Mouse (Mus musculus) embryonic facial prominence, embryonic 14.5 days (tissue): ENCODE data around the gene Slc30a10. TPM values are rescaled to one million over a fixed set of nuclear protein-coding genes. Genes with fewer than 3 reads are reported as not detected.
A peak's percentile ranks its signal among the peaks of the same experiment; 100 is the strongest.

Experiments
- ATAC-seq: fragments of 200-750 bp; cut with Nextera tagmentation; 2 replicates; pipeline ENCODE4 v1.8.0; 2017; ENCODE audit warnings: low read depth, moderate number of reproducible peaks, moderate TSS enrichment
- DNase-seq: peaks from one replicate; pipeline ENCODE4 v3.0.0-alpha.2; 2015; ENCODE audit warnings: low spot score
- H3K27ac ChIP-seq: fragments of 300-500 bp; sonication (generic); replicated peaks from 2 replicates; pipeline ENCODE4 v1.5.1; 2014; ENCODE audit warnings: low read depth, mild to moderate bottlenecking, low read length, moderate library complexity
- H3K27me3 ChIP-seq: fragments of 300-500 bp; sonication (generic); replicated peaks from 2 replicates; pipeline ENCODE4 v1.6.1; 2014; ENCODE audit warnings: low read length; ENCODE audit not compliant: control insufficient read depth, insufficient read depth
- H3K36me3 ChIP-seq: fragments of 300-500 bp; sonication (generic); 2 replicates; pipeline ENCODE4 v1.6.1; 2014; ENCODE audit warnings: low read length, mixed read lengths; ENCODE audit not compliant: control insufficient read depth, insufficient read depth
- H3K4me1 ChIP-seq: fragments of 300-500 bp; sonication (generic); 2 replicates; pipeline ENCODE4 v1.6.1; 2014; ENCODE audit warnings: antibody characterized with exemption, low read length; ENCODE audit not compliant: control insufficient read depth, insufficient read depth
- H3K4me2 ChIP-seq: fragments of 300-500 bp; sonication (generic); 2 replicates; pipeline ENCODE4 v1.6.1; 2014; ENCODE audit warnings: low read depth, mild to moderate bottlenecking, low read length, moderate library complexity, mixed read lengths
- H3K4me3 ChIP-seq: fragments of 300-500 bp; sonication (generic); 2 replicates; pipeline ENCODE4 v1.5.1; 2014; ENCODE audit warnings: low read depth, mild to moderate bottlenecking, low read length
- H3K9ac ChIP-seq: fragments of 300-500 bp; sonication (generic); 2 replicates; pipeline ENCODE4 v1.6.1; 2014; ENCODE audit warnings: low read depth, mild to moderate bottlenecking, low read length, moderate library complexity, mixed read lengths
- H3K9me3 ChIP-seq: fragments of 300-500 bp; sonication (generic); 2 replicates; pipeline ENCODE4 v1.6.1; 2016; ENCODE audit warnings: low read length; ENCODE audit not compliant: control insufficient read depth
- WGBS: fragments of 180-500 bp; shearing (Covaris S2); extraction: QIAGEN DNeasy Blood & Tissue Kit; methylation state at CpG from one replicate; pipeline ENCODE4 v1.1.7; 2014; 5-methylcytosine and 5-hydroxymethylcytosine counted together
- polyA plus RNA-seq: library from polyadenylated mRNA; unstranded; fragments of >200 nt; fragmentation: Nextera tagmentation; extraction: Ambion mirVana; gene quantifications from 2 replicates; pipeline ENCODE4 v1.2.1, GENCODE M21; 2014

Gene Slc30a10
- polyA plus RNA-seq, 1 experiment from 2014 or later: 0.40 TPM

DNA sequence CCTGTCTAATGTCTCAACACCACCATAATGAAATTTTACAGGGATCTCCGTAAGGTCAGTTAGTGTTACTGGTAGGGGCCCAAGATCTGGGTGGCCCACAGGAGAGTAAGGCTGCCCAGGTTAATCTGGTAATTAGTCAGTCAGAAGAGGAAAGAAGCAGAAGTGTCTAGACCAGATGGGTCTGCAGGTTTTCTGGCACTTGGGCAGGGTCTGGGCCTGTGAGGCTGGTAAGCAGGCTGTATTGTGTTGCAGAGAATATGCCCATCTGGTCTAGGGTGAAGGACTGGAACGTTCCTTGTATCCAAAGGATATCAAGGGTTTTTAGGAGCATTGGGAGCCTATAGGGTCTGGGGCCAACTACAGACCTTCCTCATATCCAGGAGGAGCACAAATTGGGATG, 36.0 kb downstream of the Slc30a10 start:
- ATAC-seq (no peak), DNase-seq (no peak)
- H3K4me2 ChIP-seq: no peak overlapping the region
- no peak overlapping the region for H3K4me3 ChIP-seq
- H3K36me3 ChIP-seq: no peaks in the 10 kb centered on the region
- 79% methylated on average over 2 of the region's 2 CpGs for WGBS
- no peak overlapping the region for H3K27ac ChIP-seq
- 0 out of 2 replicates have a peak, but pooled peaks cover 4% of the 10 kb centered on the region for H3K4me1 ChIP-seq
- no peak overlapping the region for H3K9ac ChIP-seq
- H3K9me3 ChIP-seq: no peaks in the 10 kb centered on the region
- no peaks in the 10 kb centered on the region for H3K27me3 ChIP-seq

DNA sequence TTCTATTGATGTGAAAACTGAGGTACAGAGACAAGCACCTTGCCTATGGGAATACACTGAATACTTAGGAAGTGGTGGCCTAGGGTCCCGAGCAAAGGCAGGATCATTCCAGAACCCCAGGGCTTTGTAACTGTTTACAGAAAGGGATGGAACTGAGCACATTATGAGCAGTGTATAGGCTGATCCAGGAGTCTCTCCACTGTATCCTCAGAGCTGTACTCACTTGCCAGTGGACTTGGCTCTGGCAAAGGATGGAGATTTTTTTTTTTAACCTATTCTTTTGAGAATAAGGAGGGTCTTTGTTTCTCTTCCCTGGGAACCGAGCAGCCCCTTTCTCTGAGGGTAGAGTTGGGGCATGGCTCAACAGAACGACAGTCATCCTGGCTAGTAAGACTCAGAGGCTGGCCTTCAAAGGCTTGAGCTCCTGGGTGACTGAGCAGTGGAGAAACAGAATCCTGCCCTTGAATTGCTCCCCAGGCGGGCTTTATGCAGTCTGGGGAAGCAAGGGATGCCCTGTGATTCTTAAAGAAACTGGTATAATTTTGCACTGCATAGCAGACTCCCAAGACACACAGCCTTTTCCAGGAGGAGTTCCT, 38.9 kb downstream of the Slc30a10 start:
- Histone ChIP-seq H3K27me3 (no peaks in the 10 kb centered on the region), H3K4me1 (0 out of 2 replicates have a peak, but pooled peaks cover 4% of the 10 kb centered on the region), H3K27ac (no peak overlapping the region), H3K36me3 (no peaks in the 10 kb centered on the region), H3K9ac (no peak overlapping the region), H3K9me3 (no peaks in the 10 kb centered on the region), H3K4me3 (no peak overlapping the region), H3K4me2 (no peak overlapping the region)
- 32% methylated on average over 4 of the region's 4 CpGs for WGBS
- ATAC-seq (no peak), DNase-seq (no peak)

DNA sequence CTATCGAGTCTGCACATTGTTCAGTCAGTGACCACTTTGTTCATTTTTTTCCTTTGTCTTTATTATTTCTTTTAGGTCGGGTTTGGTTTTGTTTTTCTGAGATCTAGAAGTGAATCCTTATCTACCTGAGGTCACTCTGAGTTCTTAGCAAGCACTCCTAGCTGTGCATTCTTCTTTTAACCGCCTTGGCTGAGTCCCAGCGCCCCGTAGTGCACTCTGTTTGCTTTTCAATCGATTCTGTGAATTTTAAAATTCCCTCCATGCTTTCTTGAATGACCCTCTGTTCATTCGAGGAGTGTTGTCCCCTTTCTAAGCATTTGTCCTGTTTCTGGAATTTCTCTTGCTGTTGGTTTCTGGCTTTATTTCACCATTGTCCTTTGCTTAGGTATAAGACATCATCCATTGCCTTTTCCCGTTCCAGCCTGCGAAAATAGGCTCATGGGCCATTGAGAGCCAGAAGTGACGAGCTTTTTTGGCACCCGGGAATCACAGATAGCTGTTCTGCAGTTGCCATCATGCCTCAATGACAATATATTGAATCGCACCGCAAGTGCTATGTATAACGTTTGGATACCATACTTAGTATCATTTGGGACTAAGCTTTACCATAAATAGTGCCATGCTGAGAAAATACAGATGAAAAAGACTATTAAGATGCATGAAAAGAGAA, 42.3 kb downstream of the Slc30a10 start:
- 70% methylated on average over 14 of the region's 14 CpGs for WGBS
- ATAC-seq: no peak
- DNase-seq: no peak

DNA sequence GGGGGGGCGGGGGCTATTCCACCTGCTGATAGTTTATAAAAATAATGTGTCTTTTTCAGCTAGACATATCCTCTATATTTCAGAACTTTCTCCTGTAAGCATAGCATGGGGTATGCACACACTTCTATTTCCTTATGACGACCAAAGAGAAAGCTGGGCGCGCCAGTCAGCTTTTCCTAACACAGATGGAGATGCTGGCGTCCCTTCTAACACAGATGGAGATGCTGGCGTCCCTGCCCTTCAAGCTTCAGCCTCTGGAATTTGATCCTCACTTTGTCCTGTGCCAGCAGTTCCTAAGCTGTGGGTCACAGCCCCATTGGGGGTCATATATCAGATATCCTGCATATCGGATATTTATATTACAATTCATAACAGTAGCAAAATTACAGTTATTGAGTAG, 46.0 kb downstream of the Slc30a10 start:
- H3K9ac ChIP-seq: no peak overlapping the region
- WGBS: 61% methylated on average over 7 of the region's 7 CpGs
- H3K4me3 ChIP-seq: no peak overlapping the region
- H3K36me3 ChIP-seq: no peaks in the 10 kb centered on the region
- H3K4me2 ChIP-seq: no peak overlapping the region
- no peaks in the 10 kb centered on the region for H3K4me1 ChIP-seq
- DNase-seq (no peak), ATAC-seq (no peak)
- no peaks in the 10 kb centered on the region for H3K27me3 ChIP-seq
- H3K27ac ChIP-seq: no peak overlapping the region
- H3K9me3 ChIP-seq: no peaks in the 10 kb centered on the region

More for the DNA sequence above, 42.3 kb downstream of the Slc30a10 start:
- H3K4me3 ChIP-seq: no peak overlapping the region
- H3K36me3 ChIP-seq: no peaks in the 10 kb centered on the region
- H3K9me3 ChIP-seq: no peaks in the 10 kb centered on the region
- no peak overlapping the region for H3K4me2 ChIP-seq
- H3K27ac ChIP-seq: no peak overlapping the region
- H3K9ac ChIP-seq: no peak overlapping the region
- H3K27me3 ChIP-seq: no peaks in the 10 kb centered on the region
- no peaks in the 10 kb centered on the region for H3K4me1 ChIP-seq

DNA sequence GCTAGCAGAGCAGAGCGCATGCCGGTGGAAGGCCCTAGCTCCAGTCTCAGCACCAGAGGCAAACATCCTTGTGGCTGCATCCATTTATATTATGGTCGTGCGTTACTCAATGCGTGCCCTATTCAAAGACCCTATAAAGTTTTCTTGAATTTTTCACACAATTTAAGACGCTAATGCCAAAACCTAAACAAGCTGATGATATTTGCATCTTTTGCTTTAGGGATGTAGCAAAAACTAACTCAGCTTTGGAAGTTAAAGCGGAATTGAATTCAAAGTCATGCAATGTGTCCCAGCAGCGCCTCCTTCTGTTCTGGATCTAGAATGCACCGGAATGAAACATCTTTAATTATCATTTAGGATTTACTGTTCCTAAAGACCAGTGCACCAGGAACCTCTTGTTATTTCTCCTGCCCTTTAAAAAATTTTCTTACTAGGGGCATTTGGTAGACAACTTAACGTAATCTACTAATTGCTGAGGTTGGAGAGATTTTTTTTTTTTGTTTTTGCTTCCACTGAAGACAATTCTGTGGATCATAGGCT, 47.2 kb downstream of the Slc30a10 start:
- 33% methylated on average over 10 of the region's 10 CpGs for WGBS
- DNase-seq (peak; percentile 65), ATAC-seq (no peak)
- H3K4me1 ChIP-seq: no peaks in the 10 kb centered on the region
- H3K27ac ChIP-seq: no peak overlapping the region
- H3K4me2 ChIP-seq: no peak overlapping the region
- no peaks in the 10 kb centered on the region for H3K27me3 ChIP-seq
- no peaks in the 10 kb centered on the region for H3K9me3 ChIP-seq
- no peak overlapping the region for H3K4me3 ChIP-seq
- no peaks in the 10 kb centered on the region for H3K36me3 ChIP-seq
- no peak overlapping the region for H3K9ac ChIP-seq

- H3K4me3 ChIP-seq: no peak overlapping the region
- no peaks in the 10 kb centered on the region for H3K36me3 ChIP-seq
- no peak overlapping the region for H3K4me2 ChIP-seq
- DNase-seq: no peak
- WGBS: 64% methylated on average over 6 of the region's 6 CpGs
- H3K9ac ChIP-seq: no peak overlapping the region
- H3K27ac ChIP-seq: no peak overlapping the region
- ATAC-seq: no peak
- H3K27me3 ChIP-seq: no peaks in the 10 kb centered on the region
- H3K4me1 ChIP-seq: no peaks in the 10 kb centered on the region
- H3K9me3 ChIP-seq: no peaks in the 10 kb centered on the region
Measured at GRCm38 (mm10) chr1:185502550-185502949, 47.9 kb downstream of the Slc30a10 start.

DNA sequence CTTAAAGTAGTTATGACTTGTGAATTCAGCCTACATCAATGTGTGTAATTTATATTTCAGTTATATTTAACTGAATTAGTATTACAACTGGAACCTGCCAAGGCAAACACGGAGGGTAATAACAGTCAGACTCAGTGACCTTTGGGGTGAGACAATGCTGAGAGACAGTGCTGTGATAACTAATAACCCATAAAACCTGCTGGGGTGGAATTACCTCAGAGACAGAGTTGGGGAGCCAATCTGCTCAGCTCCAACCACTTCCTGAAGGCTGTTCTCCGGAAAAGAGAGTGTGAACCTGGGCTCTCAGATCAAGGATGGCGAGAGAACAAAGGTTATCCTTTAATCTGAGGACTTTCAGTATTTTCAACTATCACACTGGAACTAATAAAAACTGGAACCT, 54.4 kb downstream of the Slc30a10 start:
- DNase-seq: no peak
- no peak overlapping the region for H3K4me3 ChIP-seq
- whole genome bisulfite sequencing: 66% methylated on average over 3 of the region's 3 CpGs

GRCm38 (mm10) chr1:185511306-185511705, 56.7 kb downstream of the Slc30a10 start:
- H3K4me1 ChIP-seq: no peaks in the 10 kb centered on the region
- no peaks in the 10 kb centered on the region for H3K9me3 ChIP-seq
- 87% methylated on average over 5 of the region's 5 CpGs for WGBS
- no peaks in the 10 kb centered on the region for H3K36me3 ChIP-seq
- no peaks in the 10 kb centered on the region for H3K27me3 ChIP-seq
- no peak for DNase-seq
- H3K4me3 ChIP-seq: no peak overlapping the region
- no peak overlapping the region for H3K9ac ChIP-seq
- H3K4me2 ChIP-seq: no peak overlapping the region
- ATAC-seq: no peak
- no peak overlapping the region for H3K27ac ChIP-seq

More for the DNA sequence above, 54.4 kb downstream of the Slc30a10 start:
- Histone ChIP-seq H3K4me2 (no peak overlapping the region), H3K9me3 (no peaks in the 10 kb centered on the region), H3K4me1 (no peaks in the 10 kb centered on the region), H3K9ac (no peak overlapping the region), H3K27ac (no peak overlapping the region), H3K27me3 (no peaks in the 10 kb centered on the region), H3K36me3 (no peaks in the 10 kb centered on the region)
- ATAC-seq: no peak
